Mouse (Mus musculus): ENCODE measurements around the gene Ptma. TPM values are rescaled to one million over a fixed set of nuclear protein-coding genes. Genes with fewer than 3 reads are reported as not detected.
A peak's percentile ranks its signal among the peaks of the same experiment; 100 is the strongest.

Gene Ptma
- polyA plus RNA-seq, 1 experiment from 2014 or later: 4,291 TPM

GRCm38 (mm10) chr1:86489901-86490300 is 36.6 kb upstream of the Ptma start:
- Histone ChIP-seq H3K4me3 (ENCODE audit: low read depth, low read length) (no peak overlapping the region), H3K9ac (replicated peaks; ENCODE audit: low read length) (no peak overlapping the region), H3K27me3 (ENCODE audit: control insufficient read depth, insufficient read depth, low read length) (no peaks in the 10 kb centered on the region), H3K9me3 (replicated peaks; ENCODE audit: control insufficient read depth, low read length) (no peaks in the 10 kb centered on the region), H3K4me1 (ENCODE audit: control insufficient read depth, insufficient read depth, low read length) (peaks cover 5% of the 10 kb centered on the region; the same call in 1 of the 2 replicates), H3K4me2 (ENCODE audit: low read depth, low read length) (no peak overlapping the region), H3K27ac (replicated peaks; ENCODE audit: low read depth, low read length) (no peak overlapping the region), H3K36me3 (replicated peaks; ENCODE audit: control insufficient read depth, insufficient read depth, low read depth, low read length) (no peaks in the 10 kb centered on the region)
- no peak for ATAC-seq (replicated peaks; ENCODE audit: insufficient number of reproducible peaks, low FRiP score, low TSS enrichment, low read depth)
- no peak for DNase-seq (ENCODE audit: low spot score)
- 90% methylated on average over 4 of the region's 4 CpGs for WGBS

GRCm38 (mm10) chr1:86490697-86491096 is 35.8 kb upstream of the Ptma start:
- Histone ChIP-seq H3K4me3 (ENCODE audit: low read depth, low read length) (no peak overlapping the region), H3K27ac (replicated peaks; ENCODE audit: low read depth, low read length) (no peak overlapping the region), H3K4me1 (ENCODE audit: control insufficient read depth, insufficient read depth, low read length) (peaks cover 5% of the 10 kb centered on the region; the same call in 1 of the 2 replicates), H3K9me3 (replicated peaks; ENCODE audit: control insufficient read depth, low read length) (no peaks in the 10 kb centered on the region), H3K4me2 (ENCODE audit: low read depth, low read length) (no peak overlapping the region), H3K9ac (replicated peaks; ENCODE audit: low read length) (no peak overlapping the region), H3K36me3 (replicated peaks; ENCODE audit: control insufficient read depth, insufficient read depth, low read depth, low read length) (no peaks in the 10 kb centered on the region), H3K27me3 (ENCODE audit: control insufficient read depth, insufficient read depth, low read length) (no peaks in the 10 kb centered on the region)
- DNase-seq (ENCODE audit: low spot score) (no peak), ATAC-seq (replicated peaks; ENCODE audit: insufficient number of reproducible peaks, low FRiP score, low TSS enrichment, low read depth) (no peak)
- 85% methylated on average over 3 of the region's 3 CpGs for WGBS

GRCm38 (mm10) chr1:86491533-86492094 is 34.9 kb upstream of the Ptma start:
- WGBS: 65% methylated on average over 7 of the region's 7 CpGs
- Histone ChIP-seq H3K9ac (replicated peaks; ENCODE audit: low read length) (0 out of 2 replicates have a peak overlapping the region, but pooled peaks have one; percentile 5), H3K9me3 (replicated peaks; ENCODE audit: control insufficient read depth, low read length) (no peaks in the 10 kb centered on the region), H3K36me3 (replicated peaks; ENCODE audit: control insufficient read depth, insufficient read depth, low read depth, low read length) (no peaks in the 10 kb centered on the region), H3K27ac (replicated peaks; ENCODE audit: low read depth, low read length) (no peak overlapping the region), H3K4me2 (ENCODE audit: low read depth, low read length) (no peak overlapping the region), H3K4me1 (ENCODE audit: control insufficient read depth, insufficient read depth, low read length) (peaks cover 5% of the 10 kb centered on the region; the same call in 1 of the 2 replicates), H3K4me3 (ENCODE audit: low read depth, low read length) (no peak overlapping the region), H3K27me3 (ENCODE audit: control insufficient read depth, insufficient read depth, low read length) (no peaks in the 10 kb centered on the region)
- ATAC-seq (replicated peaks; ENCODE audit: insufficient number of reproducible peaks, low FRiP score, low TSS enrichment, low read depth): no peak
- no peak for DNase-seq (ENCODE audit: low spot score)

- H3K9me3 ChIP-seq (replicated peaks; ENCODE audit: control insufficient read depth, low read length): no peaks in the 10 kb centered on the region
- H3K27ac ChIP-seq (replicated peaks; ENCODE audit: low read depth, low read length): no peak overlapping the region
- no peaks in the 10 kb centered on the region for H3K36me3 ChIP-seq (replicated peaks; ENCODE audit: control insufficient read depth, insufficient read depth, low read depth, low read length)
- ATAC-seq (replicated peaks; ENCODE audit: insufficient number of reproducible peaks, low FRiP score, low TSS enrichment, low read depth) (no peak), DNase-seq (ENCODE audit: low spot score) (no peak)
- no peak overlapping the region for H3K4me3 ChIP-seq (ENCODE audit: low read depth, low read length)
- H3K4me1 ChIP-seq (ENCODE audit: control insufficient read depth, insufficient read depth, low read length): peaks cover 5% of the 10 kb centered on the region; the same call in 1 of the 2 replicates
- peak overlapping the region; percentile 37; the same call in 1 of the 2 replicates for H3K9ac ChIP-seq (replicated peaks; ENCODE audit: low read length)
- no peaks in the 10 kb centered on the region for H3K27me3 ChIP-seq (ENCODE audit: control insufficient read depth, insufficient read depth, low read length)
- 68% methylated on average over 9 of the region's 9 CpGs for WGBS
- H3K4me2 ChIP-seq (ENCODE audit: low read depth, low read length): no peak overlapping the region
Observed at GRCm38 (mm10) chr1:86492095-86493070, 34.1 kb upstream of the Ptma start.

GRCm38 (mm10) chr1:86493783-86494182 is 32.7 kb upstream of the Ptma start:
- no peaks in the 10 kb centered on the region for H3K27me3 ChIP-seq (ENCODE audit: control insufficient read depth, insufficient read depth, low read length)
- H3K4me2 ChIP-seq (ENCODE audit: low read depth, low read length): no peak overlapping the region
- no peak for DNase-seq (ENCODE audit: low spot score)
- no peaks in the 10 kb centered on the region for H3K9me3 ChIP-seq (replicated peaks; ENCODE audit: control insufficient read depth, low read length)
- H3K36me3 ChIP-seq (replicated peaks; ENCODE audit: control insufficient read depth, insufficient read depth, low read depth, low read length): no peaks in the 10 kb centered on the region
- no peaks in the 10 kb centered on the region for H3K4me1 ChIP-seq (ENCODE audit: control insufficient read depth, insufficient read depth, low read length)
- no peak for ATAC-seq (replicated peaks; ENCODE audit: insufficient number of reproducible peaks, low FRiP score, low TSS enrichment, low read depth)
- no peak overlapping the region for H3K27ac ChIP-seq (replicated peaks; ENCODE audit: low read depth, low read length)
- no peak overlapping the region for H3K4me3 ChIP-seq (ENCODE audit: low read depth, low read length)
- H3K9ac ChIP-seq (replicated peaks; ENCODE audit: low read length): no peak overlapping the region
- 74% methylated on average over 3 of the region's 3 CpGs for WGBS

GRCm38 (mm10) chr1:86496340-86496739 is 30.2 kb upstream of the Ptma start:
- no peak for ATAC-seq (replicated peaks; ENCODE audit: insufficient number of reproducible peaks, low FRiP score, low TSS enrichment, low read depth)
- Histone ChIP-seq H3K36me3 (replicated peaks; ENCODE audit: control insufficient read depth, insufficient read depth, low read depth, low read length) (no peaks in the 10 kb centered on the region), H3K4me2 (ENCODE audit: low read depth, low read length) (no peak overlapping the region), H3K9me3 (replicated peaks; ENCODE audit: control insufficient read depth, low read length) (no peaks in the 10 kb centered on the region), H3K27ac (replicated peaks; ENCODE audit: low read depth, low read length) (no peak overlapping the region), H3K4me1 (ENCODE audit: control insufficient read depth, insufficient read depth, low read length) (no peaks in the 10 kb centered on the region), H3K9ac (replicated peaks; ENCODE audit: low read length) (no peak overlapping the region), H3K4me3 (ENCODE audit: low read depth, low read length) (no peak overlapping the region), H3K27me3 (ENCODE audit: control insufficient read depth, insufficient read depth, low read length) (no peaks in the 10 kb centered on the region)
- WGBS: 90% methylated on average over 4 of the region's 4 CpGs
- DNase-seq (ENCODE audit: low spot score): no peak

GRCm38 (mm10) chr1:86497361-86497760 is 29.2 kb upstream of the Ptma start:
- no peaks in the 10 kb centered on the region for H3K4me1 ChIP-seq (ENCODE audit: control insufficient read depth, insufficient read depth, low read length)
- no peaks in the 10 kb centered on the region for H3K27me3 ChIP-seq (ENCODE audit: control insufficient read depth, insufficient read depth, low read length)
- H3K4me3 ChIP-seq (ENCODE audit: low read depth, low read length): no peak overlapping the region
- H3K27ac ChIP-seq (replicated peaks; ENCODE audit: low read depth, low read length): no peak overlapping the region
- ATAC-seq (replicated peaks; ENCODE audit: insufficient number of reproducible peaks, low FRiP score, low TSS enrichment, low read depth) (no peak), DNase-seq (ENCODE audit: low spot score) (no peak)
- H3K4me2 ChIP-seq (ENCODE audit: low read depth, low read length): no peak overlapping the region
- H3K9ac ChIP-seq (replicated peaks; ENCODE audit: low read length): no peak overlapping the region
- 85% methylated on average over 5 of the region's 5 CpGs for WGBS
- H3K36me3 ChIP-seq (replicated peaks; ENCODE audit: control insufficient read depth, insufficient read depth, low read depth, low read length): no peaks in the 10 kb centered on the region
- H3K9me3 ChIP-seq (replicated peaks; ENCODE audit: control insufficient read depth, low read length): no peaks in the 10 kb centered on the region

GRCm38 (mm10) chr1:86497986-86498385 is 28.5 kb upstream of the Ptma start:
- Histone ChIP-seq H3K27ac (replicated peaks; ENCODE audit: low read depth, low read length) (no peak overlapping the region), H3K4me1 (ENCODE audit: control insufficient read depth, insufficient read depth, low read length) (peaks cover under 1% of the 10 kb centered on the region), H3K36me3 (replicated peaks; ENCODE audit: control insufficient read depth, insufficient read depth, low read depth, low read length) (no peaks in the 10 kb centered on the region), H3K9ac (replicated peaks; ENCODE audit: low read length) (no peak overlapping the region), H3K4me3 (ENCODE audit: low read depth, low read length) (no peak overlapping the region), H3K4me2 (ENCODE audit: low read depth, low read length) (no peak overlapping the region), H3K9me3 (replicated peaks; ENCODE audit: control insufficient read depth, low read length) (no peaks in the 10 kb centered on the region), H3K27me3 (ENCODE audit: control insufficient read depth, insufficient read depth, low read length) (no peaks in the 10 kb centered on the region)
- WGBS: 66% methylated on average over 3 of the region's 3 CpGs
- DNase-seq (ENCODE audit: low spot score): no peak
- ATAC-seq (replicated peaks; ENCODE audit: insufficient number of reproducible peaks, low FRiP score, low TSS enrichment, low read depth): no peak
